Mouse (Mus musculus) intestine, embryonic 14.5 days (tissue): Measurements from ENCODE around the gene Cnot3. TPM values are rescaled to one million over a fixed set of nuclear protein-coding genes. Genes with fewer than 3 reads are reported as not detected.
A peak's percentile ranks its signal among the peaks of the same experiment; 100 is the strongest.

ENCODE experiments used
- ATAC-seq: fragments of 200-750 bp; cut with Nextera tagmentation; replicated peaks from 2 replicates; pipeline ENCODE4 v1.8.0; 2017; ENCODE audit warnings: low read depth, moderate number of reproducible peaks, moderate TSS enrichment, moderate library complexity; ENCODE audit not compliant: low FRiP score, low TSS enrichment
- DNase-seq: peaks from one replicate; pipeline ENCODE4 v3.0.0-alpha.2; 2018; ENCODE audit warnings: low spot score
- H3K27ac ChIP-seq: fragments of 300-500 bp; sonication (generic); 2 replicates; pipeline ENCODE4 v1.5.1; 2014; ENCODE audit warnings: low read depth, mild to moderate bottlenecking, control low read depth
- H3K27me3 ChIP-seq: fragments of 300-500 bp; sonication (generic); replicated peaks from 2 replicates; pipeline ENCODE4 v1.6.1; 2014; ENCODE audit warnings: low read length, control low read depth; ENCODE audit not compliant: control insufficient read depth, insufficient read depth
- H3K36me3 ChIP-seq: fragments of 300-500 bp; sonication (generic); 2 replicates; pipeline ENCODE4 v1.6.1; 2014; ENCODE audit warnings: low read length, control low read depth; ENCODE audit not compliant: control insufficient read depth, insufficient read depth
- H3K4me1 ChIP-seq: fragments of 300-500 bp; sonication (generic); replicated peaks from 2 replicates; pipeline ENCODE4 v1.6.1; 2014; ENCODE audit warnings: low read length, control low read depth, mixed read lengths; ENCODE audit not compliant: control insufficient read depth, insufficient read depth
- H3K4me2 ChIP-seq: fragments of 300-500 bp; sonication (generic); 2 replicates; pipeline ENCODE4 v1.6.1; 2014; ENCODE audit warnings: low read length
- H3K4me3 ChIP-seq: fragments of 300-500 bp; sonication (generic); 2 replicates; pipeline ENCODE4 v1.5.1; 2014; ENCODE audit warnings: low read depth, low read length, control low read depth, mixed read lengths
- H3K9ac ChIP-seq: fragments of 300-500 bp; sonication (generic); 2 replicates; pipeline ENCODE4 v1.6.1; 2014; ENCODE audit warnings: mild to moderate bottlenecking, low read length
- H3K9me3 ChIP-seq: fragments of 300-500 bp; sonication (generic); 2 replicates; pipeline ENCODE4 v1.6.1; 2016; ENCODE audit warnings: low read length, control low read depth; ENCODE audit not compliant: control insufficient read depth
- WGBS: fragments of 180-500 bp; shearing (Covaris S2); extraction: QIAGEN DNeasy Blood & Tissue Kit; methylation state at CpG from one replicate; pipeline ENCODE4 v1.1.7; 2014; 5-methylcytosine and 5-hydroxymethylcytosine counted together
- polyA plus RNA-seq: library from polyadenylated mRNA; unstranded; fragments of >200 nt; fragmentation: Nextera tagmentation; extraction: Ambion mirVana; gene quantifications from 2 replicates; pipeline ENCODE4 v1.2.1, GENCODE M21; 2014

Cnot3 gene
- polyA plus RNA-seq, 1 experiment from 2014 or later = 71.7 TPM

DNA sequence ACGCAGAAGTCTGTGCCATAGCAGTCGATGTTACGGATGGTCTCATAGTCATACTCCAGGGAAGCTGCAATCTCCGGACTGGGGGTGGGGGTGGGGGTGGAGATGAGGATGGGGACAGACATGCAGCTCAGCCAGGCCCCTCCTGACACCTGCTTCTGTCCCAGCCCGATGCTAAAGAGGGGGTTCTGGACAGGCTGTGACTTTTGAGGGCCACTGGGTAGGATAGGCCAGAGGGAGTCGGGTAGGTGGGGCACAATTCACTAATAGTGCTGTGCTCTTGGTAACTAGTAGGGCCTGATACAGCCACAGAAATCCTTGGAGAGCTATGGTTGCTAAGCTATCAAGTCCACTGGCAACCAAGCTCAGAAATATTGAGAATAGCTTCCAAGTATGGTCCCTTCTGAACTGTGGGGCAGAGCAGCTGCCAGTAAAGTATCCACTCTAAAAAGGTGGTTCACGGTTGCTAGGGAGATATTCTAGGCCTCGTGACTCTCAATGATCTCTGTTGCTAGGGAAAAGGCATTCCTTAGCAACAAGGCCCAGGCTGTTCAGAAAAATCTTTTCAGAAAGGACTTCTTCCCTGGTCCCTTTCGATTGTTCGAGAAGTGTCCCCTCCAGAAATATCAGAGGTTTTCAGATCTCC lies 39.0 kb downstream of the Cnot3 start:
- WGBS = 84% methylated on average over 10 of the region's 10 CpGs
- no peak overlapping the region for H3K4me3 ChIP-seq
- no peaks in the 10 kb centered on the region for H3K27me3 ChIP-seq
- H3K4me2 ChIP-seq = no peak overlapping the region
- no peaks in the 10 kb centered on the region for H3K4me1 ChIP-seq
- no peak overlapping the region for H3K27ac ChIP-seq
- ATAC-seq (no peak), DNase-seq (no peak)
- H3K9ac ChIP-seq = no peak overlapping the region
- H3K9me3 ChIP-seq = no peaks in the 10 kb centered on the region
- peaks cover 52% of the 10 kb centered on the region for H3K36me3 ChIP-seq

DNA sequence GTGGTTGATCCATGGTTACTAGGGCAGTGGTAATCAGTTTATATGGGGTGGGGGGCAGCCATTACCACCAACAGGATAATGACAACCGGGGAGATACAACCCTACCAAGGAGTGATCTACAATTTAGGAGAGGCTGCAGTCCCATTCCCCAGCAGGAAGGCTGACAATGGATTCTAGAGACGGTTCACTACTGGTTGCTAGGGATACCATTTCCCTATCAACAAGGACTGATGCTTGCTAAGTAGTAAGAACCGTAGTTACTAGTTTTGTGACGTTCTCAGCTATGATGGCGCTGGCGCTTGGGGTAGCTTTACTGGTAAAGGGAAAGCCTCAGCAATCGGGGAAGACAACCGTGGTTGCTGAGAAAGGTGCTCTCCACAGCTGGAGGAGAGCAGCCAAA lies 39.6 kb downstream of the Cnot3 start:
- ATAC-seq = no peak
- H3K36me3 ChIP-seq = peaks cover 52% of the 10 kb centered on the region
- no peak for DNase-seq
- 91% methylated on average over 8 of the region's 8 CpGs for WGBS
- no peak overlapping the region for H3K27ac ChIP-seq
- no peaks in the 10 kb centered on the region for H3K27me3 ChIP-seq
- H3K9me3 ChIP-seq = no peaks in the 10 kb centered on the region
- H3K9ac ChIP-seq = no peak overlapping the region
- H3K4me1 ChIP-seq = no peaks in the 10 kb centered on the region
- H3K4me2 ChIP-seq = no peak overlapping the region
- no peak overlapping the region for H3K4me3 ChIP-seq

DNA sequence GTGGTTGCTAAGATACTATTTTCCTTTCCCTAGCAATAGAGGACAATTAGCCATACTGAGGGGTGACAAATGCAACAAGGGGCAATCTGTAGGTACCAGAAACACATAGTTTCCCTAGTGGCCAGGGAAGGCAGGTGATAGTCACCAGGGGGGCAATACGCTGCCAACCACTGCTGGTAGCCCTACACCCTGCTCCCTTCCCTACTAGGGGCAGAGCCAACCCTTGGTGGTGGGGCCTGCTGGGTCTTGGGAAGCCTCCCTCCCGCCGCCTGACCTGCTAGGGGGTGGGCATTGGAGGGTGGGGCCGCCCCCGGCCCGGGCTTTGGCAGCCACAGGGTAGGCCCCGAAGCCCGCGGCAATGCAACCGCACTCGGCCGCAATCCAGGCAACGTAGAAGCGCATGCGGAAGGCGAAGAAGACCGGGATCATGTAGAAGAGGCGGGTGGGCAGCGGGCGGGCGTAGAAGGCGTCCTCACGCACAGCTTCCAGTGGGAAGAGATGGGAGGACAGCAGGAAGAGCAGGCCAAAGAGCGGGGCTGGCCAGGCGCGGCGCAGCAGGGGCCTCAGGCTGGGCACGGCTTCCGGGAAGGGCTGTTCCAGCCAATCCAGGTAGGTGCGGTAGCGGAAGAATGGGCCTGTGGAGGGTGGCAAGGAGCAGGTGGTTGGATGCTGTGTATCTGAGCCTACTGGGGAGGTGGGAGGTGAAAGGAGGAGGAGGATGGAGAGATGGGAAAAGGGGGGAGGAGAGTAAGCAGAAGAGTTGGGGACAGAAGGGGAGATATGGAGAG lies 40.5 kb downstream of the Cnot3 start:
- Histone ChIP-seq H3K36me3 (peaks cover 58% of the 10 kb centered on the region), H3K9ac (no peak overlapping the region), H3K4me2 (no peak overlapping the region), H3K4me3 (no peak overlapping the region), H3K4me1 (no peaks in the 10 kb centered on the region), H3K9me3 (no peaks in the 10 kb centered on the region), H3K27ac (no peak overlapping the region), H3K27me3 (no peaks in the 10 kb centered on the region)
- ATAC-seq = no peak
- 86% methylated on average over 31 of the region's 31 CpGs for WGBS
- no peak for DNase-seq

DNA sequence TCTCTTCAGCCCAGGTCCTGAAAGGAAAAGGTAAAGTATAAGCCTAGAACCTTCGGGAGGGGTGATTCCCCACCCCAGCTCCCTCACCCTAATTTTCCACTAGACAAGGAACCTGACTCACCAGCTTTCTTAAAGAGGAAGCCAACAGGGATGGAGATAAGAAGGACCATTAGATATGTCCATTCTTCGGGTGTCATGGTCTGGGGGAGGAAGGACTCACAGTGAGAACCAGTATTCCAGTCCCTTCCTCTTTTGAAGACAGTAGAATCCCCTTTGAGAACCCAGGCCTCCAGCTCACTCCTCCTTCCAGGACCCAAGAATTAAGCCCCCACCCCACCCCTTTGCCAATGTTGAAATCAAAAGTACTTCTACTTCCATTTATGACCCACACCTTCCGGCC lies 46.9 kb downstream of the Cnot3 start:
- WGBS = 29% methylated on average over 3 of the region's 3 CpGs
- Histone ChIP-seq H3K4me1 (peaks cover 12% of the 10 kb centered on the region), H3K9ac (peak overlapping the region; percentile 84), H3K27ac (peak overlapping the region; percentile 97; the same call in 1 of the 2 replicates), H3K4me2 (peak overlapping the region; percentile 77), H3K36me3 (peaks cover 42% of the 10 kb centered on the region), H3K4me3 (peak overlapping the region; percentile 79), H3K9me3 (no peaks in the 10 kb centered on the region), H3K27me3 (no peaks in the 10 kb centered on the region)
- DNase-seq (no peak), ATAC-seq (no peak)

DNA sequence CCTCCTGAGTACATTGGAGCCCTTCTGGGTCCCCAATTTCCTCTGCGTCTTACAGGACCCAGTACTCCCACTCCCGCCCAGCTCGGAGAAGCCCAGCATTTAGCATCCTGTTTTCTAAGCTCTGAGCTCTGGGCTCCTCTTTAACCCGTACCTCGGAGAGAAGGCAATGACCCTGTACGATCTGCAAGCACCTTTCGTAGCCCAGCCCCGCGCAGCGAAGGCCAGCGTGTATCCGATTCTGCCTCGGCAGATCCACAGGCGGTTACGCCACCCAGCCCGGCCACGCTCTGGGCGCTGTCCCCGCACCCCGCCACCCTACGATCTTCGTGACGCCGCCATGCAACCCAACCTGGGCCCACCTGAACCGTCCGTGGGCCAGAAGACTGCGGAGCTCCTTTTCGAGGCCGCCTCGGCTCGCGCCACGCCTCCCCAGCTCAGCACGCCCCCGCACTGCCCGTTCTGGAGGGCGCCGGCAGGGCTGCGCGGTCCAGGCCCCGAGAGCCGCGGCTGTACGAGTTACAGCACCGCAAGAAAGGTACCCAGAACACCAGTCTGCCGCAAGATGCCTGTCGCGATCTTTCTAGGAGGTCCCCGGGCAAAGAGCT lies 47.4 kb downstream of the Cnot3 start, which contains the start of gene Tsen34:
TSS of gene Tsen34 (plus strand) at position 482 of the 605 bp plus-strand sequence.
- Histone ChIP-seq H3K27ac (peak within 1 kb of the TSS; percentile 97), H3K9ac (peak within 1 kb of the TSS; percentile 84), H3K4me3 (peak within 1 kb of the TSS; percentile 79), H3K4me1 (peaks cover 12% of the 10 kb centered on the region), H3K9me3 (no peaks in the 10 kb centered on the region), H3K27me3 (no peaks in the 10 kb centered on the region), H3K36me3 (peaks cover 42% of the 10 kb centered on the region), H3K4me2 (peak within 1 kb of the TSS; percentile 77)
- under 1% methylated on average over 48 of the region's 49 CpGs for WGBS
- ATAC-seq (peak; percentile 59; the same call in 1 of the 2 replicates), DNase-seq (peak; percentile 98)

DNA sequence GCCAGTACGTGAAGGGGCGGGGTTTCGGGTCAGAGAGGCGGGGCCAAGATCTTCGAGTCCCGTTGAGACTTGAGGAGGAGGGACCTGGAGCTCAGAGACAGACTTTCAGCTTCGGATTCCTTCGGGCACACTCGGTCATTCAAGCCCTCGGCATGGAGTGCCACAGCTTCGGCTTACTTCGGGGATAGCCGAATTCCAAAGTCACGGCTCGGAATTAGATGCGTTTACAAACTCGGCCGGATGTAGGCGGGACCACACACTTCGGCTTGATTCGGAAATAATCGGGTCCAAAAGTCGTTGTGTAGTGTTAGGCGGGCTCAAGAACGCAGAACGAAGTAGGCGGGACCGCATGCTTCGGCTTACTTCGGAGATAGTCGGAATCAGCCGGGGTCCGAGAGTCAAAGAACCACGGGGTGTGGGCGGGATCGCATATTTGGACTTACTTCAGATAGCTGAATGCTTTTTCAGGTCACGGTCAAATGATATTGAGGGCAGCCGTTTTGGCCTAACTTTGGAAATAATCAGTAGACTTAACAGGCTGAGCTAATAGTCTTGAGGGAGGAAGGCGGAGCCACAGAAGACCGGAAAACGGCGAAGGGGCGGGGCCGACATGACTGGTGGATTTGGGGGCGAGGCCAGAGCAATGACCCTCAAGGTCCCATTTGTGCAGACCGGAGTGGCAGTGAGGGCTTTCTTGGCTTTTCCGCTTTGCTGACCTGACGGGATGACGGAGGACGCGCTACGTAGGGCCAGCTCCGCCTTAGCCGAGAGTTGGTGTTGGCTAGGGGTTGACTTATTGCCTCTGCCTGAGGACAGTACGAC lies 48.1 kb downstream of the Cnot3 start, which contains the start of gene Mboat7:
TSS of gene Mboat7 (minus strand) at position 537 of the 822 bp plus-strand sequence.
- Histone ChIP-seq H3K4me1 (peaks cover 12% of the 10 kb centered on the region), H3K36me3 (peaks cover 43% of the 10 kb centered on the region), H3K27ac (peak within 1 kb of the TSS; percentile 97), H3K4me2 (peak within 1 kb of the TSS; percentile 77), H3K4me3 (peak within 1 kb of the TSS; percentile 79), H3K27me3 (no peaks in the 10 kb centered on the region), H3K9ac (peak within 1 kb of the TSS; percentile 84), H3K9me3 (no peaks in the 10 kb centered on the region)
- WGBS = 1% methylated on average over 55 of the region's 55 CpGs
- ATAC-seq (peak; percentile 88), DNase-seq (peak; percentile 98)

DNA sequence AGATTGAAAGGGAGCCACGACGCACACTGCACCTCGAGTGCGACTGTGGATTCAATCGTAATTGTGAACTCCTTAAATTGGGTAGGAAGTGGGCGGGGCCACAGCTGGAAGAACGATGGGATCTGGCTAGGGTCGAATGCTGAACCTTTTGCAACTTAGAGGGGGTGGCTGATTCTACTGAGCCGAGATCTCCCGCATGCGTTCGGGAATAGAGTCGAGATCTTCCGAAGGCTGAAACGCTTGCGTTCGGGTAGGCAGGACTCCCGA lies 48.7 kb downstream of the Cnot3 start:
- Histone ChIP-seq H3K4me2 (peak overlapping the region; percentile 77), H3K4me1 (peaks cover 12% of the 10 kb centered on the region), H3K27me3 (no peaks in the 10 kb centered on the region), H3K36me3 (peaks cover 43% of the 10 kb centered on the region), H3K9me3 (no peaks in the 10 kb centered on the region), H3K9ac (peak overlapping the region; percentile 84), H3K4me3 (peak overlapping the region; percentile 79), H3K27ac (peak overlapping the region; percentile 97)
- ATAC-seq (no peak), DNase-seq (no peak)
- under 1% methylated on average over 18 of the region's 18 CpGs for WGBS
